Mouse (Mus musculus): Measurements from ENCODE around the gene Sult2a7.

Sult2a7 gene

GRCm38 (mm10) chr7:14494130-14494529, at the start of gene Sult2a7:
Gene Sult2a7 (minus strand): TSS chr7:14494230.
- DNase-seq (ENCODE audit: low spot score) = no peak

- no peak for DNase-seq (ENCODE audit: low spot score)
These were observed 31.2 kb upstream of the Sult2a7 start for GRCm38 (mm10) chr7:14525280-14525679.

- DNase-seq (ENCODE audit: low spot score) = no peak
These were observed 28.6 kb upstream of the Sult2a7 start for GRCm38 (mm10) chr7:14522636-14523035.

GRCm38 (mm10) chr7:14518301-14518700, 24.3 kb upstream of the Sult2a7 start:
- no peak for DNase-seq (ENCODE audit: low spot score)

- DNase-seq (ENCODE audit: low spot score) = no peak
These were observed 1.1 kb downstream of the Sult2a7 start for GRCm38 (mm10) chr7:14492886-14493285.

GRCm38 (mm10) chr7:14446534-14446933, 47.5 kb downstream of the Sult2a7 start, which contains the start of gene Sult2a8:
Gene Sult2a8 (minus strand): TSS chr7:14446769.
- DNase-seq (ENCODE audit: low spot score) = no peak

- DNase-seq (ENCODE audit: low spot score) = no peak
These were observed 54.4 kb downstream of the Sult2a7 start for GRCm38 (mm10) chr7:14439581-14439980.

GRCm38 (mm10) chr7:14438484-14438883, 55.5 kb downstream of the Sult2a7 start:
- no peak for DNase-seq (ENCODE audit: low spot score)

GRCm38 (mm10) chr7:14438029-14438428, 56.0 kb downstream of the Sult2a7 start:
- DNase-seq (ENCODE audit: low spot score) = no peak

All from spleen, adult 12 weeks (tissue).